Mouse (Mus musculus) liver, embryonic 15.5 days (tissue): ENCODE measurements around the gene Cask. TPM values are rescaled to one million over a fixed set of nuclear protein-coding genes. Genes with fewer than 3 reads are reported as not detected.

Experiments
- ATAC-seq: fragments of 200-750 bp; cut with Nextera tagmentation; 2 replicates; pipeline ENCODE4 v1.8.0; 2017; ENCODE audit warnings: moderate number of reproducible peaks, mild to moderate bottlenecking, moderate library complexity; ENCODE audit not compliant: insufficient read depth
- H3K27ac ChIP-seq: fragments of 300-500 bp; sonication (generic); replicated peaks from 2 replicates; pipeline ENCODE4 v1.5.1; 2015; ENCODE audit warnings: mild to moderate bottlenecking, inconsistent platforms
- H3K27me3 ChIP-seq: fragments of 300-500 bp; sonication (generic); 2 replicates; pipeline ENCODE4 v1.6.1; 2015; ENCODE audit warnings: mild to moderate bottlenecking, inconsistent platforms
- H3K36me3 ChIP-seq: fragments of 300-500 bp; sonication (generic); replicated peaks from 2 replicates; pipeline ENCODE4 v1.6.1; 2015; ENCODE audit warnings: moderate library complexity, mild to moderate bottlenecking, inconsistent platforms
- H3K4me1 ChIP-seq: fragments of 300-500 bp; sonication (generic); replicated peaks from 2 replicates; pipeline ENCODE4 v1.6.1; 2015; ENCODE audit warnings: inconsistent platforms
- H3K4me2 ChIP-seq: fragments of 300-500 bp; sonication (generic); 2 replicates; pipeline ENCODE4 v1.6.1; 2015; ENCODE audit warnings: moderate library complexity, mild to moderate bottlenecking, inconsistent platforms
- H3K4me3 ChIP-seq: fragments of 300-500 bp; sonication (generic); replicated peaks from 2 replicates; pipeline ENCODE4 v1.5.1; 2015; ENCODE audit warnings: mild to moderate bottlenecking, inconsistent platforms
- H3K9ac ChIP-seq: fragments of 300-500 bp; sonication (generic); 2 replicates; pipeline ENCODE4 v1.6.1; 2015; ENCODE audit warnings: moderate library complexity, mild to moderate bottlenecking, inconsistent platforms
- H3K9me3 ChIP-seq: fragments of 300-500 bp; sonication (generic); replicated peaks from 2 replicates; pipeline ENCODE4 v1.6.1; 2016; ENCODE audit warnings: inconsistent platforms
- WGBS: fragments of 180-500 bp; shearing (Covaris S2); methylation state at CpG from one replicate; pipeline ENCODE4 v1.1.7; 2015; ENCODE audit warnings: mixed read lengths; ENCODE audit not compliant: insufficient replicate concordance; 5-methylcytosine and 5-hydroxymethylcytosine counted together
- polyA plus RNA-seq: library from polyadenylated mRNA; unstranded; fragments of >200 nt; fragmentation: Nextera tagmentation; extraction: Ambion mirVana; gene quantifications from 2 replicates; pipeline ENCODE4 v1.2.1, GENCODE M21; 2015

Gene Cask
- polyA plus RNA-seq, 1 experiment from 2014 or later: 1.0 TPM

DNA sequence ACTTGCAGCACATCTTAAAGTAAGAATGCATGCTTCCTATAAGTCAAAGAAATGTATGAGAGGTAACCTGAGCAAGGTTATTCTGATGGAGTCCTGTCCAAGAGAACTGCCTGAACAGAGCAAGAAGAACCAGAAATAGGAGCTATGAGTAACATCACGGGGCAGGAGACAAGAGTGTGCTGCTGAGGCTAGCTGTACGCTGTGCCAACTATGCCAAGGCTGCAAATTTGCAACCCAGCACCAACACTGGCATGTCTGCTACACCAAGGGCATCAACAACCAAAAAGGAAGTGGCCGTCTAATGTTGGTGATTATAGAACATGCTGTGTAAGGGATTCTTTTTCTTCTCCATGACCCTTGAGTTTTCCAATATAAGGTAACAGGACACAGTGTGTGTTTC lies 276.3 kb downstream of the Cask start:
- no peak for ATAC-seq
- 58% methylated on average over 3 of the region's 3 CpGs for WGBS
- Histone ChIP-seq H3K4me2 (no peak overlapping the region), H3K9ac (no peak overlapping the region), H3K4me1 (no peaks in the 10 kb centered on the region), H3K27me3 (no peaks in the 10 kb centered on the region), H3K36me3 (no peaks in the 10 kb centered on the region), H3K9me3 (no peaks in the 10 kb centered on the region), H3K4me3 (no peak overlapping the region), H3K27ac (no peak overlapping the region)

DNA sequence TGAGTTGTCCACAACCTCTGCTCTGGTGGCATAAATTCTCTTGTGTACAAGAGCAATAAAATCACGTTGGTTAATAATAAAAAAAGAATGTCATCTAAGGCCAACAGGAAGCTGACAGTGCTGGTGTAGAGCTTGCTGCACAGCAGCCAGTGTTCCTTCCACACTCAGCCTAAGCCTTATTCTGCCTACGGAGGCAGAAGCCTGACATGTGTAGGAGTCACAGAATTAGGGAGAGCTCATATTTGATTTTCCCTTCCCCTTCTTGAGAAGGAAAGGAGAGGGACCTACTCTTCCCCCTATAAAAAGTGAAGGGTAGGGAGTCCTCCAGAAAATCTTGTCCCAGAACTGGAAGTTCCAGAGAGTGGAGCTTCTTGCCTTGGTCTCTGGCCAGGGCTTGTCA lies 276.9 kb downstream of the Cask start:
- no peaks in the 10 kb centered on the region for H3K36me3 ChIP-seq
- WGBS: 52% methylated on average over 2 of the region's 2 CpGs
- H3K27ac ChIP-seq: no peak overlapping the region
- H3K4me1 ChIP-seq: no peaks in the 10 kb centered on the region
- H3K9ac ChIP-seq: no peak overlapping the region
- no peak overlapping the region for H3K4me3 ChIP-seq
- no peaks in the 10 kb centered on the region for H3K9me3 ChIP-seq
- no peak overlapping the region for H3K4me2 ChIP-seq
- H3K27me3 ChIP-seq: no peaks in the 10 kb centered on the region
- no peak for ATAC-seq

DNA sequence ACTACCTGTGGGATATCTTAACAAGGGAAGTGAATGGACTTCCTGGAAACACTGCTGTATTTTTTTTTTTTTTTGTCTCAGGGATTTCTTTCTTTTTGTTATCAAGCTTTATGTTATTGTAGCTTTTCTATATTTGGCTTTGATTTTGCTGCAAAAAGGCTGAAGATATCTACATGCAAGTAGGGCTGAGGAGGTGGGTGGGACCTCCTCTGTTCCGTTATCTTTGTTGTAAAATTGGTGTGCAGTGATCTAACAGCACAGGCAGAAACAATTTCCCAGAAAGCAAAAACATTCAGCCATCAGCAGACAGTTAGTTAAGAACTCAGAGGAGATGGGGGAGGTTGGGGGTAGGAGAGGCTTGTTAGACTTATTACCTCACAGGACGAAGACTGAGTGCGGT lies 296.7 kb downstream of the Cask start:
- WGBS: 41% methylated on average over 3 of the region's 3 CpGs
- ATAC-seq: no peak
- H3K36me3 ChIP-seq: no peaks in the 10 kb centered on the region
- H3K4me1 ChIP-seq: no peaks in the 10 kb centered on the region
- no peak overlapping the region for H3K27ac ChIP-seq
- no peak overlapping the region for H3K4me3 ChIP-seq
- H3K27me3 ChIP-seq: no peaks in the 10 kb centered on the region
- no peak overlapping the region for H3K9ac ChIP-seq
- no peaks in the 10 kb centered on the region for H3K9me3 ChIP-seq
- H3K4me2 ChIP-seq: no peak overlapping the region

DNA sequence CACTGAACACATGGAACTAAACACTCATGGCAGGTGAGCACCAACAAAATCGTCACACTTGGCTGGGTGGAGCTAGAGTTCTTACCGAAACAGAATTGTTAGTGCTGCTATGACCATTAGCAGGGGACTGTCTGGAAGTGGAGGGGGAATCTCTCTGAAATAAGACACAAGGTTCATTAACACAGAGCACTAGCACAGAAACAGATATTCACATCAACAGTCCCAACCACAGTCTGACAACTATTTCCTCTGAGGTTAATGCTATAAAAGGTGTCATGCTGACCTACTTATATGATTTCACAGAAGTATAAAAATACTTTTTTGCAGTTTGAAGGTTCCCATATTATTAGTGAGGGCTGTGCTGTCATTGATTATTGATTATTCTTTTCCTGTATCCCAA lies 298.9 kb downstream of the Cask start:
- no peak for ATAC-seq
- no peaks in the 10 kb centered on the region for H3K4me1 ChIP-seq
- WGBS: 19% methylated on average over 2 of the region's 2 CpGs
- H3K9me3 ChIP-seq: no peaks in the 10 kb centered on the region
- H3K27ac ChIP-seq: no peak overlapping the region
- H3K27me3 ChIP-seq: no peaks in the 10 kb centered on the region
- no peak overlapping the region for H3K9ac ChIP-seq
- no peak overlapping the region for H3K4me2 ChIP-seq
- no peak overlapping the region for H3K4me3 ChIP-seq
- no peaks in the 10 kb centered on the region for H3K36me3 ChIP-seq

- H3K4me2 ChIP-seq: no peak overlapping the region
- ATAC-seq: no peak
- 65% methylated on average over 4 of the region's 4 CpGs for WGBS
- H3K4me3 ChIP-seq: no peak overlapping the region
- no peaks in the 10 kb centered on the region for H3K36me3 ChIP-seq
- H3K9ac ChIP-seq: no peak overlapping the region
- H3K4me1 ChIP-seq: no peaks in the 10 kb centered on the region
- H3K27ac ChIP-seq: no peak overlapping the region
- no peaks in the 10 kb centered on the region for H3K9me3 ChIP-seq
- H3K27me3 ChIP-seq: no peaks in the 10 kb centered on the region
Observed at GRCm38 (mm10) chrX:13551566-13551965, 299.6 kb downstream of the Cask start.

DNA sequence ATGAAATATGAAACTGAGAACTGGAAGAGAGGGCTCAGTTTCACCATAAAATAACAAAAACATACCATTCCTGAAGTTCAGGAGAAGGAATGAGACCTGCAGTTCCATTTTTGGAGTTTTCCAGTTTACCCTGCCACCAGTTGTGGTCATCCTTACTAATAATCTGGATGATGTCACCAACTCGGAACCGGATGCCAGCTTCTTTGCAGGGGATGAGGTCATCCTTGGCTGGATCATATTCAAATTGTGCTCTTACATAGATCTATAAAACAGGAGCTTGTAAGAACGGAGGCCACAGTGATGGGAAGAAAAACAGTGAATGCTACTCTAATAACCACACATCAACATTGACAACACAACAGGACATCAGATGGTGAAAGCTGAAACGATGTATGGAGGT lies 302.1 kb downstream of the Cask start:
- no peaks in the 10 kb centered on the region for H3K9me3 ChIP-seq
- ATAC-seq: no peak
- no peak overlapping the region for H3K9ac ChIP-seq
- H3K27ac ChIP-seq: no peak overlapping the region
- H3K4me2 ChIP-seq: no peak overlapping the region
- 68% methylated on average over 4 of the region's 4 CpGs for WGBS
- H3K4me1 ChIP-seq: no peaks in the 10 kb centered on the region
- no peak overlapping the region for H3K4me3 ChIP-seq
- H3K36me3 ChIP-seq: no peaks in the 10 kb centered on the region
- no peaks in the 10 kb centered on the region for H3K27me3 ChIP-seq

DNA sequence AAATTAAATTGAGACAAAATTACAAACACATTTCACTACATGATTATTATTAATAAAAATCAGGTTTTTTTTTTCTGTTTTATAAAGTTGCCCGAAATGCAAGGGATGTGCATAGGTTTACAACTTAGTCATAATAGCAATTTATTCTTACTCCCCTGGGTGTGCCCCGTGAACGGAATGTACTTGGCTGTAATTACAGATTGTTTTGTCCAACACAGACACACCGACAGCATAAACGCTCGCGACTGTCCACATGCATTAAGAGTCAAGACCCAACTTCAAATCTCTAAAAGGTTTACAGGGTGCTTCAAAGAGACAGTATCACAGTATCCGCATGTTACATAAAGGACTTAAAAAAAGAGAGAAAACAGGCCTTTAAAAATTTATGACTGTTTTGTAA lies 329.9 kb downstream of the Cask start:
- Histone ChIP-seq H3K4me2 (no peak overlapping the region), H3K27ac (no peak overlapping the region), H3K9ac (no peak overlapping the region), H3K27me3 (no peaks in the 10 kb centered on the region), H3K4me3 (no peak overlapping the region), H3K9me3 (no peaks in the 10 kb centered on the region), H3K4me1 (no peaks in the 10 kb centered on the region), H3K36me3 (no peaks in the 10 kb centered on the region)
- ATAC-seq: no peak
- 74% methylated on average over 8 of the region's 8 CpGs for WGBS

GRCm38 (mm10) chrX:13520566-13520965 lies 330.6 kb downstream of the Cask start:
- Histone ChIP-seq H3K4me1 (no peaks in the 10 kb centered on the region), H3K4me3 (no peak overlapping the region), H3K27ac (no peak overlapping the region), H3K36me3 (no peaks in the 10 kb centered on the region), H3K9me3 (no peaks in the 10 kb centered on the region), H3K27me3 (no peaks in the 10 kb centered on the region), H3K4me2 (no peak overlapping the region), H3K9ac (no peak overlapping the region)
- ATAC-seq: no peak
- 69% methylated on average over 4 of the region's 4 CpGs for WGBS

- H3K4me3 ChIP-seq: no peak overlapping the region
- no peaks in the 10 kb centered on the region for H3K4me1 ChIP-seq
- ATAC-seq: no peak
- 39% methylated on average over 5 of the region's 5 CpGs for WGBS
- no peaks in the 10 kb centered on the region for H3K27me3 ChIP-seq
- no peak overlapping the region for H3K4me2 ChIP-seq
- no peak overlapping the region for H3K27ac ChIP-seq
- no peaks in the 10 kb centered on the region for H3K36me3 ChIP-seq
- no peaks in the 10 kb centered on the region for H3K9me3 ChIP-seq
- no peak overlapping the region for H3K9ac ChIP-seq
Observed at GRCm38 (mm10) chrX:13519408-13519783, 331.8 kb downstream of the Cask start.

GRCm38 (mm10) chrX:13518781-13519407 lies 332.3 kb downstream of the Cask start:
- no peaks in the 10 kb centered on the region for H3K9me3 ChIP-seq
- no peaks in the 10 kb centered on the region for H3K36me3 ChIP-seq
- H3K4me3 ChIP-seq: no peak overlapping the region
- H3K27ac ChIP-seq: no peak overlapping the region
- ATAC-seq: no peak
- WGBS: 46% methylated on average over 4 of the region's 4 CpGs
- H3K4me1 ChIP-seq: no peaks in the 10 kb centered on the region
- H3K27me3 ChIP-seq: no peaks in the 10 kb centered on the region
- no peak overlapping the region for H3K4me2 ChIP-seq
- H3K9ac ChIP-seq: no peak overlapping the region

GRCm38 (mm10) chrX:13518019-13518418 lies 333.1 kb downstream of the Cask start:
- no peak for ATAC-seq
- no peak overlapping the region for H3K27ac ChIP-seq
- H3K4me2 ChIP-seq: no peak overlapping the region
- WGBS: 36% methylated on average over 10 of the region's 10 CpGs
- no peaks in the 10 kb centered on the region for H3K4me1 ChIP-seq
- no peaks in the 10 kb centered on the region for H3K9me3 ChIP-seq
- H3K27me3 ChIP-seq: no peaks in the 10 kb centered on the region
- H3K36me3 ChIP-seq: no peaks in the 10 kb centered on the region
- no peak overlapping the region for H3K9ac ChIP-seq
- no peak overlapping the region for H3K4me3 ChIP-seq

GRCm38 (mm10) chrX:13516451-13516850 lies 334.7 kb downstream of the Cask start:
- 63% methylated on average over 6 of the region's 6 CpGs for WGBS
- no peaks in the 10 kb centered on the region for H3K36me3 ChIP-seq
- no peak overlapping the region for H3K9ac ChIP-seq
- H3K4me3 ChIP-seq: no peak overlapping the region
- H3K9me3 ChIP-seq: no peaks in the 10 kb centered on the region
- no peaks in the 10 kb centered on the region for H3K4me1 ChIP-seq
- H3K27ac ChIP-seq: no peak overlapping the region
- H3K27me3 ChIP-seq: no peaks in the 10 kb centered on the region
- no peak overlapping the region for H3K4me2 ChIP-seq
- no peak for ATAC-seq
